Mouse (Mus musculus): Measurements from ENCODE around the gene Ptpn14. TPM values are rescaled to one million over a fixed set of nuclear protein-coding genes. Genes with fewer than 3 reads are reported as not detected.

Gene Ptpn14
- polyA plus RNA-seq, 1 experiment, result 6.8 TPM

DNA sequence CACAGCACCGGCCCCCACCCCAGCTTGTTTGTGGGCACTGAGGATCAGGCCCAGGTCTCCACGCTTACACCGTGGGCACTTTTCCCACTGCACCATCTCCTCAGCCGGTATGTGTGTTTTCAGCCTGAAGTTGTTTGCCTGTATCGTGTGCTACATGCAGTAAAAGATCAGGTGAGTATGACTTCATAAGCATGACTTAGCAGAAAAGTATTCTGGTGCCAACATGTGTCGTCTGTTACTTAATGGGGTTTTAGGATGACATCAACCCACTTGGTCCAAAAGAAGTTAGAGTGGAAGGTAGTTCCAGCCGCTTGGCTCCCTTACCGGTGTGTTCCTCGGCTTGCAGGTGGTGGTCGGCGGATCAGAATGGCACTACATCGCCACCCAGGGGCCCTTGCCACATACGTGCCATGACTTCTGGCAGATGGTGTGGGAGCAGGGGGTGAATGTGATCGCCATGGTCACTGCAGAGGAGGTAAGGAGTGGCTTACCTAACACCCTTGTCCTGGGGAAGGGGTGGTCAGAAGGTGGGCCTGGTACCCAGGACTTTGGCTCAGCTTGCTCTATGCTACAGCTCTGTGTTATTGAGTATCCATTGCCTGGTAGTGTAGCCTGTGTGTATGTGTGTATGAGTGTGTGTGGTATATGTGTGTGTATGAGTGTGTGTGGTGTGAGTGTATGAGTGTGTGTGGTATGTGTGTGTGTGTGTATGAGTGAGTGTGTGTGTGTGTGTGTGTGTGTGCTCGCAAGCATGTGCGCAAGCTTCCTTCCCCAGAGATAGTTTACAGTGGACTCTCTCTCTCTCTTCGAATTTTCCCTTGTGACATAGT is 132.3 kb downstream of the Ptpn14 start:
- DNase-seq (ENCODE audit: extremely low spot score in 1 of 2, low spot score in 1 of 2), result no peak

GRCm38 (mm10) chr1:189860942-189861315 is 132.9 kb downstream of the Ptpn14 start:
- DNase-seq (ENCODE audit: extremely low spot score in 1 of 2, low spot score in 1 of 2), result no peak

DNA sequence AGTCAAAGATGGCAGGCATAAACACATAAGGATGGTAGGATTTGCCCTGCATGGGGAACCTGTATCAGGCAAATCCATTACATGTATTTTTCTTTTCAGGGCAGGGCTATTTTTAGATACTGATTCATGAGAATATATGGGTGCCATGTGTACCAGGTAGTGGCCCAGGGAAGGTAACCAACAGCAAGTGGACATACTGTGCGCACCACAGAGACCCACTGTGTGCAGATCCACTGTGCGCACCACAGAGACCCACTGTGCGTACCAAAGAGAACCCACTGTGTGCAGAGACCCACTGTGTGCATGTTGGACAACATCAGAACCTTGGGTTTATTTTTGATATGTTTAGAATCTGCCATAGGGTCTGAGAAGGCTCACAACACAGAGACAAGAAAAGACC is 135.7 kb downstream of the Ptpn14 start:
- no peak for DNase-seq (ENCODE audit: extremely low spot score in 1 of 2, low spot score in 1 of 2)

DNA sequence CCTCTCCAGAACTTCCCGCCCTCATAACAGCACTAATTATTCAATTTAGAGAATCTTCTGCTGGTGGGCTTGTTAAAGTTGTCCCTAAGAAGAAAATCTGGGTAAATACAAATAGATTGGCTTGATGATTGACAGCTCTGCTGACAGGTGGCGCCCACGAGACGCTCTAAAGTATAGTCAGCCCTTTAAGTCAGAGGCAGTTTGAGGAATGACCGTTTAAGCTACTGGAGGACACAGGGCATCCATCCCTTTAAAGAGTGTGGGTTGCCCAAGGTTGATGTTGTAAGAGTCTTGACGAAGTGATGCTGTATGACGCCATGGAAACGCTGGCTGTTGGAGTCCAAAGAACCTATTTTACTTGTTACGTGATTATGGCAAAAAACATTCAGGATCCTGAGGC is 136.2 kb downstream of the Ptpn14 start:
- no peak for DNase-seq (ENCODE audit: extremely low spot score in 1 of 2, low spot score in 1 of 2)

- DNase-seq (ENCODE audit: extremely low spot score in 1 of 2, low spot score in 1 of 2), result no peak
Measured at GRCm38 (mm10) chr1:189864846-189865560, 136.9 kb downstream of the Ptpn14 start.

- DNase-seq (ENCODE audit: extremely low spot score in 1 of 2, low spot score in 1 of 2), result no peak
Measured at GRCm38 (mm10) chr1:189866621-189867020, 138.6 kb downstream of the Ptpn14 start.

- DNase-seq (ENCODE audit: extremely low spot score in 1 of 2, low spot score in 1 of 2), result no peak
Measured at GRCm38 (mm10) chr1:189867034-189867433, 139.0 kb downstream of the Ptpn14 start.

GRCm38 (mm10) chr1:189867497-189867896 is 139.4 kb downstream of the Ptpn14 start:
- DNase-seq (ENCODE audit: extremely low spot score in 1 of 2, low spot score in 1 of 2), result no peak

DNA sequence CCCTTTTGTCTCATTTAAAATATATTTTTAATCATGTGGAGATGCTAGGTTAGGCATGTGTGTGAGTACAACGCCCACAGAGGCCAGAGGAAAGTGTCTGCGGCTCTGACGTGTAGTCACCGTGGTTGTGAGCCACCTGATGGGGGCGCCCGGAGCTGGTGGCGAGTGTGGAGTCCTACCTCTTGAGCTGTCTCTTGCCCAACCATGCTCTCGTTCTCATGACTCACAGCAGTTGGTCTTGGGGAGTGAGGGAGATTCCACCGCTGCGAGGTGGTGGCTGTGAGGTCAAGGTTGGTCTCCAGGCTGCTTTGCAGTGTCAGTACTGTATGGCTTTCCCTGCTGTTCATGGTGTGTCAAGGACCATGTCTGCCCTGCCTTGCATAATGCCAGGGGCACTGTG is 140.0 kb downstream of the Ptpn14 start:
- DNase-seq (ENCODE audit: extremely low spot score in 1 of 2, low spot score in 1 of 2), result no peak

- no peak for DNase-seq (ENCODE audit: extremely low spot score in 1 of 2, low spot score in 1 of 2)
Measured at GRCm38 (mm10) chr1:189869651-189870270, 141.7 kb downstream of the Ptpn14 start.

DNA sequence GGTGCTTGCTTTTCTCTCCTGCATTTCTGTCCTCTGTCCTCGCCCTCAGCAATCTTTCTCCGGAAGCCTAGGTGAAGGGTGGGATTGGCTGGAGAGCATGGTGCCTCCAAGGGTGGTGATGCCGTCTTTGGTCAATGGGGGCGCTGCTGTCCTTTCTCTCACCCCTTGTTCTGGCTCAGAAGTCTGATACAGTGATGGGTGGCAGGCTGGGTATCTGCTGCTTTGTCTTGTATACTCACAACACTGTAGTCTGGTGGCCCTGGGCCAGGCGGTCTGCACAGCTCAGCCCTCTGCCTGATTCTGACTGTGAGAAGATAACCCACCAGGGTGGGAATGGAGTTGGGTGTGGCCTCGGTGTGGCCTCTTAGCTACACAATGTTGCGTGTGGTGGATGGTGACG is 142.5 kb downstream of the Ptpn14 start:
- no peak for DNase-seq (ENCODE audit: extremely low spot score in 1 of 2, low spot score in 1 of 2)

DNA sequence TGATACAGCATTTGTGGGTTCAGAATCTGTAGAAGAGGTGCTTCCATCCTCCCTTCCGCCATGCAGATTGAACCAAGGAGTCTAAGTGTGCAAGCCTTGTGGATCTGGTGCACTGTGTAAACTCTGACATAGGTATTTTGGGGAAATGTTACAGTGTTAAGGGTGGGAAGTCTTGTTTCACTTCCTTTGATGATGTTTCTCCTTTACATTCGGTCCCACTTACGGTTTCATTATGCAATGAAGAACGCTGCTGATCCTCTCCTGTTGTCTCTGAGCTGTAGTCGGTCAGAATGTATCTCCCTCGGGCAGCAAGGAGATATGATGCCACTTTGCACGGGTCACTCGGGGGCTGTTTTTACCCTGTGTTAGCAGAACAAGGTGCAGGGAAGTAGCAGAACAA is 143.6 kb downstream of the Ptpn14 start:
- DNase-seq (ENCODE audit: extremely low spot score in 1 of 2, low spot score in 1 of 2), result no peak

- DNase-seq (ENCODE audit: extremely low spot score in 1 of 2, low spot score in 1 of 2), result no peak
Measured at GRCm38 (mm10) chr1:189872050-189872449, 144.0 kb downstream of the Ptpn14 start.

DNA sequence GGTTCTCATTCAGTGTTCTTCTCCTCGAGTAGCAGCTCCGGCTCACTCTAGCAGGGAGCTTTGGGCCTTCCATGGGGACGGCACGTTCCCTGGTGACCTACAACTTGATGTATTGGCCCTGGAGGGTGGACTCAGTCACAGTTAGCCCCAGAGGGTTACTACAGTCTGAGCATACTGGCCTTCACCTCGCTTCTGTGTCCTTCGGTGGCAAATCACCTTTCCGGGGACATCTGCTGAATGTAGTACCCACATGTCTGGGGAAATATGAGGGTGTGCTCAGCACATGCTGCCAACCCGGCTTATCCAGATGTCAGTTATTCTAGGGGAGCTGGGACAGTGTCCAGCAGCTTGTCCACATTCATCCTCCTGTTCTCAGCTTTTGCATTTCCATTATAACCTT is 145.5 kb downstream of the Ptpn14 start:
- no peak for DNase-seq (ENCODE audit: extremely low spot score in 1 of 2, low spot score in 1 of 2)

GRCm38 (mm10) chr1:189875439-189875861 is 147.4 kb downstream of the Ptpn14 start:
- no peak for DNase-seq (ENCODE audit: extremely low spot score in 1 of 2, low spot score in 1 of 2)

GRCm38 (mm10) chr1:189876162-189876561 is 148.1 kb downstream of the Ptpn14 start:
- DNase-seq (ENCODE audit: extremely low spot score in 1 of 2, low spot score in 1 of 2), result no peak

DNA sequence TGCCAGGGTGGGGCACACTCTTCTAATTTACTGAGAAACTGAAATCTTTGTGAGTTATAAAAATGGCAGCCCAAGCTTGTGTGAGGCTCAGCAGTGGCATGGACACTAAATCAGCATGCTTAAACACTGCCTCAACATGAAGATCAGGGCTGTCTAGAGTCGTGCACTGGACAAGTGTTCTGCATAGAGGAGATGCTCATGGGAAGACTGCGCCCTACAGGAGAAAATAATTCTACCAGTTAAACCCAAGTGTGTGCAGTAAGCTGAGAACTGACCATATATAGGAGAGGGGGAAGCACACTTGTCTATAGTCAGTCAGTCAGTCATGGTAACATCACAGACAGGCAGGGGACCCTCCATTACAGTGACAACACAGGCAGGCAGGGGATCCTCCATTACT is 151.1 kb downstream of the Ptpn14 start:
- peak in 1 of 2 experiments; percentile 20 for DNase-seq (ENCODE audit: extremely low spot score in 1 of 2, low spot score in 1 of 2)

DNA sequence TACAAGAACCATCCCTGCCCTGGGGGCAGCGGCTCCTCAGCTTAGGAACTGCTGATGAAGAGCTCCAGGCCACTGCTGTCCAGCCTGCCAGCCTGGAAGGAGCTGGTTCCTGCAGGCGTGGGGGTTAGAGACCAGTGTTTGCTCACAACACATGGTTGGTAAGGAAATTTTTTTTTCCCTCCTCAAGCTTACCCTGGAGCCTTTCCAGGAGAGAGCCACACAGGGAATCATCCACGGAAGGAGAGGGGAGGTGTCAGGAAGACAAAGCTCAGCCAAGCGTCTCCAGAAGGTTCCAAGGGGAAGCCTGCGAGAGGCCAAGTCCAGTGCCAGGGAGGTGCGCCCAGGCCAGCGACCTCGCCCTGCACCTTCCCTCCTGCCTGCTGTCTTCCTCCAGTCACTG is 151.9 kb downstream of the Ptpn14 start:
- DNase-seq (ENCODE audit: extremely low spot score in 1 of 2, low spot score in 1 of 2), result peak in 1 of 2 experiments; percentile 34

GRCm38 (mm10) chr1:189880745-189881144 is 152.7 kb downstream of the Ptpn14 start:
- no peak for DNase-seq (ENCODE audit: extremely low spot score in 1 of 2, low spot score in 1 of 2)

DNA sequence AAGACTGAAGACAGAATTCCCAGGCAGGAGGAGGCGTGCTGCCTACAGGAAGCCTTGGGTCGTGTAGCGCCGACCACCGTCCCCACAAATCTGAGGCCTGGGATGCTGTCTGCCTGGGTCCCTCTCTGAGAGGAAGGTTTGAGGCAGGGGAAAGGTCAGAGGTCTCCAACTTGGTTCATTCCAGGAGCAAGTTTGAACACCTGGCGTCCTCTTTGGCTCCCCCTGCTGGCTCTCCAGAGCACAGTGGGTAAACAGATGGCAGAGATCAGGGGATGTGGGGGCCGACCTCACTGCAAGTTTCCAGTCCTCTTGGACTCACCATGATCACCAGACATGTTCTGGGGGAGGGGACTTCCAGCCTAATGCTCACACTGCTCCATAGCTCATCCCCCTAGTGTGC is 154.8 kb downstream of the Ptpn14 start:
- DNase-seq (ENCODE audit: extremely low spot score in 1 of 2, low spot score in 1 of 2), result peak in 1 of 2 experiments; percentile 48

DNA sequence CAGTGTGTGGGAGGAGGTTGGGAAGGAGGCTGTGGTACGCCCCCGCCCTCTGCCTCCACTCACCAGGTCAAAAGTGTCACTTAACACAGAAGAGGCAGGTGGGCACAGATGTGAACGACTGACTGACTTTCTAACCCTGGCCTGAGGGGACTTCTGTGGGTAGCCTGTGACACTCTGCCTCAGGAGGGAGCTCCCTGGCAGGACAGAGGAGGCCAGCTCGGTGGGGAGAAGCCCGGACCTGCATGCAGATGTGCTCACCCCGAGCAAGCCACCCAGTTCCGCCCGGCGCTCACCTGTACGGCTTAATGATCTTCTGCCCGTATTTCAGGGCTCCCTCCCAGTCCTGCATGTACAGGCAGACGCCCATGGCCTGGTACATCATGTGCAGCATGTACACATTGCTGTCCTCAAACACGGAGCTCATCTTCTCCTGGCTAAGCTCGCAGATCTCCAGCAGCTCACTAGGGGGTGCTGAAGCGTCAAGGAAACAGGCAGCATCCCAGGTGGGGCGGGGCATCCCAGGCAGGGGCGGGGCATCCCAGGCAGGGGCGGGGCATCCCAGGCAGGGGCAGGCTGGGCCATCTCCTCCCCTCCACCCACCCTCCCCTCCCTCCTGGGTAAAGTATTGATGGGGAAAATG is 155.6 kb downstream of the Ptpn14 start:
- DNase-seq (ENCODE audit: extremely low spot score in 1 of 2, low spot score in 1 of 2), result peak; percentile 44 to 73
